Mouse (Mus musculus) embryonic facial prominence, embryonic 11.5 days (tissue): ENCODE results near the gene Ly6g5b. TPM values are rescaled to one million over a fixed set of nuclear protein-coding genes. Genes with fewer than 3 reads are reported as not detected.
A peak's percentile ranks its signal among the peaks of the same experiment; 100 is the strongest.
"Not testable (repeated sequence)": the region's sequence is repeated elsewhere in the genome, so short reads cannot be mapped to it uniquely, and the experiment has no call there.

ENCODE experiments used
- ATAC-seq: fragments of 200-750 bp; cut with Nextera tagmentation; replicated peaks from 2 replicates; pipeline ENCODE4 v1.8.0; 2017; ENCODE audit warnings: low read depth; ENCODE audit not compliant: insufficient number of reproducible peaks, low FRiP score, low TSS enrichment
- DNase-seq: peaks from one replicate; pipeline ENCODE4 v3.0.0-alpha.2; 2015; ENCODE audit warnings: low spot score
- H3K27ac ChIP-seq: fragments of 300-500 bp; sonication (generic); replicated peaks from 2 replicates; pipeline ENCODE4 v1.5.1; 2014; ENCODE audit warnings: mild to moderate bottlenecking, low read depth, low read length, control low read depth
- H3K27me3 ChIP-seq: fragments of 300-500 bp; sonication (generic); 2 replicates; pipeline ENCODE4 v1.6.1; 2014; ENCODE audit warnings: mild to moderate bottlenecking, low read length, moderate library complexity, mixed read lengths; ENCODE audit not compliant: control insufficient read depth, insufficient read depth
- H3K36me3 ChIP-seq: fragments of 300-500 bp; sonication (generic); replicated peaks from 2 replicates; pipeline ENCODE4 v1.6.1; 2014; ENCODE audit warnings: low read depth, mild to moderate bottlenecking, low read length, moderate library complexity, mixed read lengths; ENCODE audit not compliant: control insufficient read depth, insufficient read depth
- H3K4me1 ChIP-seq: fragments of 300-500 bp; sonication (generic); 2 replicates; pipeline ENCODE4 v1.6.1; 2014; ENCODE audit warnings: low read length, mixed read lengths; ENCODE audit not compliant: control insufficient read depth, insufficient read depth
- H3K4me2 ChIP-seq: fragments of 300-500 bp; sonication (generic); 2 replicates; pipeline ENCODE4 v1.6.1; 2014; ENCODE audit warnings: low read depth, mild to moderate bottlenecking, control low read depth, low read length, moderate library complexity
- H3K4me3 ChIP-seq: fragments of 300-500 bp; sonication (generic); 2 replicates; pipeline ENCODE4 v1.5.1; 2014; ENCODE audit warnings: low read depth, low read length, control low read depth
- H3K9ac ChIP-seq: fragments of 300-500 bp; sonication (generic); replicated peaks from 2 replicates; pipeline ENCODE4 v1.6.1; 2014; ENCODE audit warnings: mild to moderate bottlenecking, control low read depth, low read length
- H3K9me3 ChIP-seq: fragments of 300-500 bp; sonication (generic); replicated peaks from 2 replicates; pipeline ENCODE4 v1.6.1; 2016; ENCODE audit warnings: mild to moderate bottlenecking, low read length, inconsistent platforms, mixed read lengths; ENCODE audit not compliant: control insufficient read depth
- WGBS: fragments of 180-500 bp; shearing (Covaris S2); extraction: QIAGEN DNeasy Blood & Tissue Kit; methylation state at CpG from one replicate; pipeline ENCODE4 v1.1.7; 2014; 5-methylcytosine and 5-hydroxymethylcytosine counted together
- polyA plus RNA-seq: library from polyadenylated mRNA; unstranded; fragments of >200 nt; fragmentation: Nextera tagmentation; extraction: Ambion mirVana; gene quantifications from 2 replicates; pipeline ENCODE4 v1.2.1, GENCODE M21; 2014

Gene Ly6g5b
- polyA plus RNA-seq, 1 experiment from 2014 or later: 0.53 TPM

DNA sequence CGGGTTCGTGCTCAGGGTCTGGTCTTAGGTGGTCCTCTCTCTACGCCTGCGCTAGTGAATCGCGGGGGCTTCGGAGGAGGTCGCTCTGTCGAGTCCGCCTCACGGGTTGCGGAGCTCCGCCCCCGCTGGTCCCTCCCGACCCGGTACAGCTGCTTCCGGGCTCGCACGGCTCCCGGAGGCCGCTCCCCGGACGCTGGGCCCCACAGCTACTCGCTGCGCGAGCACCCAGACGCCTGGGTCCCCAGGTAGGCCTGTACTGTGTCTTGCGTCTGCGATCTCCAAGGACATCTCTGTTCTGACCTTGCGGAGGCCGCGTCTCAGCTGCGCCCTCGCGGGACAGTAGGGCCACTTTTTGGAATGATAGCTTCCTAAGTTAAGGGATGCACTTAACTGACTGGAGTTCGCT lies 11.0 kb upstream of the Ly6g5b start, which contains the start of gene D17H6S53E:
Gene D17H6S53E, plus strand, starts transcription at position 168 of the 406 bp plus-strand sequence.
- H3K9ac ChIP-seq: peak within 1 kb of the TSS; percentile 77
- no peaks in the 10 kb centered on the region for H3K9me3 ChIP-seq
- peak; percentile 80 for DNase-seq
- under 1% methylated on average over 31 of the region's 36 CpGs for WGBS
- peaks cover 4% of the 10 kb centered on the region; the same call in 1 of the 2 replicates for H3K36me3 ChIP-seq
- peaks cover 5% of the 10 kb centered on the region; the same call in 1 of the 2 replicates for H3K4me1 ChIP-seq
- 0 out of 2 replicates have a peak within 1 kb of the TSS, but pooled peaks have one; percentile 4 for H3K27ac ChIP-seq
- no peaks in the 10 kb centered on the region for H3K27me3 ChIP-seq
- peak; percentile 45 for ATAC-seq
- H3K4me2 ChIP-seq: peak within 1 kb of the TSS; percentile 64
- peak within 1 kb of the TSS; percentile 50 for H3K4me3 ChIP-seq

DNA sequence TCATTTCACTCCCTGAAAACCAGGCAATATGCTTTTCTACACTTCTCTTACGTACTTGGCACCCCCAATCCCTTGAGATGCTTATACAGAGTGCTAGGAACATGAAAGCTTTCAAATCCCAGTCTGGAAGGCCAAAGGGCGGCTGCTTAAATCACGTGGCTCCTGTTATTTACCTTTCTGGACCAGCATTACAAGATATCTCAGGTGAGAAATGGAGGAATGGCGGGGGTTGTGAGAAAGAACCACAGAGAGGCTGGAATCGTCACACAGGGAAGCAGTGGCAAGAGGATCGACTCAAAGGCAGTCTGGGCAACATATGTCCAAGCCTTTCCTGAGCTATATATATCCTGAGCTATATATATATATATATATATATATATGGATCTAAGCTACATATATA lies 10.3 kb upstream of the Ly6g5b start:
- H3K36me3 ChIP-seq: peaks cover 4% of the 10 kb centered on the region; the same call in 1 of the 2 replicates
- peak overlapping the region; percentile 77 for H3K9ac ChIP-seq
- 25% methylated on average over 6 of the region's 6 CpGs for WGBS
- H3K4me1 ChIP-seq: peaks cover 5% of the 10 kb centered on the region; the same call in 1 of the 2 replicates
- H3K9me3 ChIP-seq: no peaks in the 10 kb centered on the region
- H3K27ac ChIP-seq: no peak overlapping the region
- H3K27me3 ChIP-seq: no peaks in the 10 kb centered on the region
- peak overlapping the region; percentile 50 for H3K4me3 ChIP-seq
- ATAC-seq (no peak), DNase-seq (no peak)
- H3K4me2 ChIP-seq: peak overlapping the region; percentile 64

DNA sequence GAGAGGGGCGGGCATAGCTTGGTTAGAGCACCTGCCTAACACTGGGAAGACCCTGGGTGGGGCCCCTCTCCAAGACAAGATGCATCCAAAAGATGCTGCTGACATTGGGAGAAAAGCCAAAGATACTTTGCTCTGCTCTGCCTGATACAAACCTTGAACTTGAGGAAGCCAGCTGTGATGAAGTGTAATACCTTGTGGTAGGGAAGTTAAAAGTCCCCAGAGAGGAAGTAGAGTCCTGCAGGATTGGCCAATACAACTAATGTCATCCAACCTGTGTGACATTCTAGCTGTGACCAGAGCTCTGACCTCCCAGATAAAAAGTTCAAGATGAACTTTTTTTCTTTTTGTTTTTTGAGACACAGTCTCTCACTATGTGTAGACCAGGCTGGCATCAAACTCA lies 9.9 kb upstream of the Ly6g5b start:
- H3K4me2 ChIP-seq: no peak overlapping the region
- H3K4me1 ChIP-seq: peaks cover 7% of the 10 kb centered on the region; the same call in 1 of the 2 replicates
- H3K9ac ChIP-seq: no peak overlapping the region
- DNase-seq: no peak
- no peak for ATAC-seq
- no peak overlapping the region for H3K4me3 ChIP-seq
- WGBS: 88% methylated on average over 1 of the region's 1 CpGs
- H3K27me3 ChIP-seq: no peaks in the 10 kb centered on the region
- H3K36me3 ChIP-seq: peaks cover 4% of the 10 kb centered on the region; the same call in 1 of the 2 replicates
- no peak overlapping the region for H3K27ac ChIP-seq
- no peaks in the 10 kb centered on the region for H3K9me3 ChIP-seq

DNA sequence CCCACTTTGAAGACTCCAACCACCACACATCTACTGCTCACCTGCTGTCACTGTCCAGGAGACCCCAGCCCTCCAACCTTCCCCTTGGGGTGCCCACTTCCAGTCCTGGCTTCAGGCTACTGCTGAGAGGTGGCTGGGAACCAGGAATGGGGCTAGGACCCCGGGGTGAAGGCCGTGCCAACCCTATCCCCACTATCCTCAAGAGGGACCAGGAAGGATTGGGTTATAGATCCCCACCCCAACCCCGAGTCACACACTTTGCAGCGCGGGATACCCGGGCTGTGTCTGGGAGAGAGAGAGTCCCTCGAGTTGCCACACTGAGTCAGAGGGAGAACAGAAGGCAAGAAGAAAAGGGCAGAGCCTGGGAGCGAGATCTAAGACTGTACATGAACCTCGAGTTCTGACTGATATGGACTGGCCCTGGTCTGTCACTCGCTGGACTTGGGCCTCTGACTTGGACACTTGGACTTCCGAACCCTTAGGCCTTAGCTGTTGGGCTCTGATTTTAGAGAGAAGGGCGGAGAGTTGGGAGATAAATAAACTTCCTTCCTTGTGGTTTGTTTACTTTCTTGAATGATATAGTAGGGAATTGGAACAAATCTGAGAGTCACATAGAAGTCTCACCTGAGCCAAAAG lies 9.2 kb upstream of the Ly6g5b start:
- H3K4me2 ChIP-seq, H3K4me1 ChIP-seq, H3K4me3 ChIP-seq, H3K36me3 ChIP-seq, H3K27me3 ChIP-seq, DNase-seq, H3K9me3 ChIP-seq, ATAC-seq, H3K27ac ChIP-seq, H3K9ac ChIP-seq: not testable (repeated sequence)
- 89% methylated on average over 12 of the region's 12 CpGs for WGBS

DNA sequence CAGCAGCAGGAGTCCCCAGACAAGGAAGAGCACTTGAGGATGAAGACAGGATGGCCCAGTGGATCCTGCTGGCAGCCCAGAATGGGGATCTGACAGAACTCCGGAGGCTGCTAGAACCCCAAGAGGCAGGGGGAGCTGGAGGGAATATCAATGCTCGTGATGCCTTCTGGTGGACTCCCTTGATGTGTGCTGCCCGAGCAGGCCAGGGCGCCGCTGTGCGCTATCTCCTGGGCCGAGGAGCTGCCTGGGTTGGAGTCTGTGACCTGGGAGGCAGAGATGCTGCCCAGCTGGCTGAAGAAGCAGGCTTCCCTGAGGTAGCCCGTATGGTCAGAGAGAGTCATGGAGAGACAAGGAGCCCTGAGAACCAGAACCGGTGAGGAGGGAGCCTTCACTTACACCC lies 8.1 kb upstream of the Ly6g5b start:
- H3K9ac ChIP-seq, H3K9me3 ChIP-seq, ATAC-seq, H3K36me3 ChIP-seq, H3K4me2 ChIP-seq, H3K4me1 ChIP-seq, H3K27ac ChIP-seq, DNase-seq, H3K27me3 ChIP-seq, H3K4me3 ChIP-seq: not testable (repeated sequence)
- 90% methylated on average over 9 of the region's 9 CpGs for WGBS

DNA sequence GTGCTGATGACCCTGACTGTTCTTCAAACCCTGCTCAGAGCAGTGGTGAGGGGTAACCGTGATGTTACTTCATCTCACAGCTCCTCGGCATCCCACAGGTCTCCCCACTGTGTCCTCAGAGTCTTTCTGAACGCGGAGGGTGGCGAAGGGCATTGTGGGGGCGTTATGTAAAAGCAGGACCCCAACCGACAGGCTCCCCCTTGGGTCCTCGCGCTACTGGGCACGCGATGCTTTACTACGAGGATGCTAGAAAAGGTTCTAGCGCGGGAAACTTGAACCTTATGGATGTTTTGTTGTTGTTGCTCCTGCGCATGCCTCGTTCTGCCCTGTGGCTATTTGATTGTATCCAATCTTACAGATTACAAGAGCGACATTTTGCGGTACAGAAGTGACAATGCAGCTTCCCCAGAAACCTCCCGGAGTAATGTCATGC lies 6.7 kb upstream of the Ly6g5b start, which contains the start of gene Csnk2b:
Gene Csnk2b, minus strand, starts transcription at position 183 of the 433 bp plus-strand sequence.
- peaks cover 16% of the 10 kb centered on the region for H3K36me3 ChIP-seq
- H3K9ac ChIP-seq: peak within 1 kb of the TSS; percentile 83
- peak within 1 kb of the TSS; percentile 92 for H3K4me2 ChIP-seq
- no peaks in the 10 kb centered on the region for H3K27me3 ChIP-seq
- H3K4me3 ChIP-seq: peak within 1 kb of the TSS; percentile 89
- under 1% methylated on average over 19 of the region's 19 CpGs for WGBS
- peak within 1 kb of the TSS; percentile 77 for H3K27ac ChIP-seq
- DNase-seq: peak; percentile 76
- no peak for ATAC-seq
- H3K9me3 ChIP-seq: no peaks in the 10 kb centered on the region
- H3K4me1 ChIP-seq: peaks cover 4% of the 10 kb centered on the region; the same call in 1 of the 2 replicates

DNA sequence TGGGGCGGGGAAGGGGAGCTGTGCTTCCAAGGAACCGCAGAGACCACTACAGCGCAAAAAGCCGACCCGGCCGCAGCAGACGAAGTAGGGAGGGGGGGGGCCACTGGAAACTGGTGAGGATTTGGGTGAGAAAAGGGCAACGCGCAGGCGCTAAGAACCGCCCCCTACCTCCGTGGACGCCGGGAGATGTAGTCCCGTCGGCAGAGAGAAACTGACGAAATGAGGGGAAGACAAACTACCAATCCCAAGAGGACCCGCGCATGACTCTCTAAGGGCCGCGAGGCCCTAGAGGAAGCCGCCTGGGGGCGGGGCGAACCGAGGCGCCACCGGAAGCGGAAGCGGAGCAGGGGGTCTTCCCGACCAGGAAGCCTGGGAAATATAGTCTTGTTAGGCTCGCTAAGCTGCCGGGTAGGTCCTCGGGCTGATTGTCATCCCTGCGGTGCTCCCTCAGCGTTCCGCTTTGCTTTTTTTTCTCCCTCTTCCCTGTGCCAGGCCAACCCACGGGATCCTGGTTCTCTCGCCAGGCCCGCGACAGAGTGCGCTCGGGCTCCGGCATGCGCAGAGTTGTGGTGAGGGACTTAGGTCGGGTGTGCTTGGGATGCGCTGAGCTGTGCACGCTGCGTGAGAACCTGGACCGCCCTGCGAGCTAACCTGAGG lies 6.0 kb upstream of the Ly6g5b start, which contains the start of gene Gpank1:
Gene Gpank1, plus strand, starts transcription at position 313 of the 657 bp plus-strand sequence.
- Histone ChIP-seq H3K9ac (peak within 1 kb of the TSS; percentile 83), H3K4me3 (peak within 1 kb of the TSS; percentile 89), H3K27me3 (no peaks in the 10 kb centered on the region), H3K4me2 (peak within 1 kb of the TSS; percentile 92), H3K27ac (peak within 1 kb of the TSS; percentile 77), H3K4me1 (peaks cover 4% of the 10 kb centered on the region; the same call in 1 of the 2 replicates), H3K36me3 (peaks cover 18% of the 10 kb centered on the region), H3K9me3 (no peaks in the 10 kb centered on the region)
- ATAC-seq (peak; percentile 94), DNase-seq (peak; percentile 99)
- under 1% methylated on average over 49 of the region's 50 CpGs for WGBS
